Mouse (Mus musculus) neural tube, embryonic 15.5 days (tissue): Measurements from ENCODE around the gene T2. TPM values are rescaled to one million over a fixed set of nuclear protein-coding genes. Genes with fewer than 3 reads are reported as not detected.

Source experiments
- ATAC-seq: fragments of 200-750 bp; cut with Nextera tagmentation; 2 replicates; pipeline ENCODE4 v1.8.0; 2017; ENCODE audit warnings: mild to moderate bottlenecking, moderate TSS enrichment, moderate library complexity; ENCODE audit not compliant: low FRiP score
- H3K27ac ChIP-seq: fragments of 300-500 bp; sonication (generic); replicated peaks from 2 replicates; pipeline ENCODE4 v1.5.1; 2015; ENCODE audit warnings: mild to moderate bottlenecking, inconsistent platforms
- H3K27me3 ChIP-seq: fragments of 300-500 bp; sonication (generic); replicated peaks from 2 replicates; pipeline ENCODE4 v1.6.1; 2015; ENCODE audit warnings: inconsistent platforms
- H3K36me3 ChIP-seq: fragments of 300-500 bp; sonication (generic); 2 replicates; pipeline ENCODE4 v1.6.1; 2015; ENCODE audit warnings: inconsistent platforms
- H3K4me1 ChIP-seq: fragments of 300-500 bp; sonication (generic); 2 replicates; pipeline ENCODE4 v1.6.1; 2015; ENCODE audit warnings: inconsistent platforms
- H3K4me2 ChIP-seq: fragments of 300-500 bp; sonication (generic); 2 replicates; pipeline ENCODE4 v1.6.1; 2015; ENCODE audit warnings: inconsistent platforms, mild to moderate bottlenecking, moderate library complexity
- H3K4me3 ChIP-seq: fragments of 300-500 bp; sonication (generic); replicated peaks from 2 replicates; pipeline ENCODE4 v1.5.1; 2015; ENCODE audit warnings: mild to moderate bottlenecking, inconsistent platforms
- H3K9ac ChIP-seq: fragments of 300-500 bp; sonication (generic); replicated peaks from 2 replicates; pipeline ENCODE4 v1.6.1; 2015; ENCODE audit warnings: mild to moderate bottlenecking, inconsistent platforms
- H3K9me3 ChIP-seq: fragments of 300-500 bp; sonication (generic); replicated peaks from 2 replicates; pipeline ENCODE4 v1.6.1; 2016; ENCODE audit warnings: inconsistent platforms
- WGBS: fragments of 180-500 bp; shearing (Covaris S2); methylation state at CpG from one replicate; pipeline ENCODE4 v1.1.7; 2015; ENCODE audit warnings: mixed read lengths; 5-methylcytosine and 5-hydroxymethylcytosine counted together
- polyA plus RNA-seq: library from polyadenylated mRNA; unstranded; fragments of >200 nt; fragmentation: Nextera tagmentation; extraction: Ambion mirVana; gene quantifications from 2 replicates; pipeline ENCODE4 v1.2.1, GENCODE M21; 2015

T2 gene
- polyA plus RNA-seq, 1 experiment from 2014 or later: 0.79 TPM

- H3K4me1 ChIP-seq: peaks cover 9% of the 10 kb centered on the region; the same call in 1 of the 2 replicates
- no peak overlapping the region for H3K9ac ChIP-seq
- no peaks in the 10 kb centered on the region for H3K36me3 ChIP-seq
- H3K27ac ChIP-seq: 0 out of 2 replicates have a peak overlapping the region, but pooled peaks have one; percentile 37
- H3K4me2 ChIP-seq: no peak overlapping the region
- H3K9me3 ChIP-seq: no peaks in the 10 kb centered on the region
- ATAC-seq: no peak
- no peaks in the 10 kb centered on the region for H3K27me3 ChIP-seq
- no peak overlapping the region for H3K4me3 ChIP-seq
- WGBS: 37% methylated on average over 9 of the region's 9 CpGs
Observed at GRCm38 (mm10) chr17:8456856-8457460, 101.2 kb downstream of the T2 start.

GRCm38 (mm10) chr17:8461568-8461967 is 105.8 kb downstream of the T2 start:
- ATAC-seq: no peak
- no peaks in the 10 kb centered on the region for H3K36me3 ChIP-seq
- no peak overlapping the region for H3K4me3 ChIP-seq
- no peak overlapping the region for H3K27ac ChIP-seq
- WGBS: 9% methylated on average over 4 of the region's 4 CpGs
- H3K9me3 ChIP-seq: no peaks in the 10 kb centered on the region
- 0 out of 2 replicates have a peak, but pooled peaks cover 4% of the 10 kb centered on the region for H3K27me3 ChIP-seq
- peaks cover 10% of the 10 kb centered on the region; the same call in 1 of the 2 replicates for H3K4me1 ChIP-seq
- H3K4me2 ChIP-seq: no peak overlapping the region
- no peak overlapping the region for H3K9ac ChIP-seq

GRCm38 (mm10) chr17:8463482-8464128 is 107.8 kb downstream of the T2 start:
- H3K27me3 ChIP-seq: 0 out of 2 replicates have a peak, but pooled peaks cover 8% of the 10 kb centered on the region
- no peak overlapping the region for H3K9ac ChIP-seq
- H3K36me3 ChIP-seq: no peaks in the 10 kb centered on the region
- peak; percentile 70; the same call in 1 of the 2 replicates for ATAC-seq
- H3K27ac ChIP-seq: no peak overlapping the region
- no peaks in the 10 kb centered on the region for H3K9me3 ChIP-seq
- H3K4me1 ChIP-seq: peaks cover 5% of the 10 kb centered on the region
- 27% methylated on average over 9 of the region's 9 CpGs for WGBS
- H3K4me3 ChIP-seq: no peak overlapping the region
- H3K4me2 ChIP-seq: no peak overlapping the region

DNA sequence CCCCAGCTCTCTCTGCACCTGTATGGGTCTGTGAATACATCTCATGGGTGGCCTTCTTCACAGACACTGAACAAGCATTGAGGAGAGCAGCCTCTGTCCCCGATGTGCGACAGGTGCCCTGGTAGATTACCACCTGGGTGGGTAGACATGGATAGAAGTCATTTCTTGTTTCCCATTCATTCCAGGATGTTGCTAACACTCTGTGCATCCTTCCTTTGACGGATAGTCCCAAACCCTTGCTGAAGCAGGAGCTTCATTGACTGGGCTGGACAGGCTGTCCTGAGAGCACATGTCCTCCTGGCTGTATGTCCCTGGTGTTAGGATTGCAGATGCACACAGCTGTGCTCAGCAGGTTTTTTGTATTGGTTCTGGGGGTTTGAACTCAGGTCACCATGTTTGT is 112.0 kb downstream of the T2 start:
- Histone ChIP-seq H3K27ac (no peak overlapping the region), H3K4me2 (no peak overlapping the region), H3K4me1 (peaks cover 5% of the 10 kb centered on the region), H3K36me3 (no peaks in the 10 kb centered on the region), H3K27me3 (peaks cover 11% of the 10 kb centered on the region; the same call in 1 of the 2 replicates), H3K4me3 (no peak overlapping the region), H3K9ac (no peak overlapping the region), H3K9me3 (no peaks in the 10 kb centered on the region)
- WGBS: 88% methylated on average over 3 of the region's 3 CpGs
- no peak for ATAC-seq

GRCm38 (mm10) chr17:8468716-8469344 is 113.0 kb downstream of the T2 start:
- peak overlapping the region; percentile 27; the same call in 1 of the 2 replicates for H3K4me2 ChIP-seq
- no peak overlapping the region for H3K27ac ChIP-seq
- H3K9ac ChIP-seq: no peak overlapping the region
- H3K9me3 ChIP-seq: no peaks in the 10 kb centered on the region
- H3K36me3 ChIP-seq: no peaks in the 10 kb centered on the region
- peak; percentile 86 for ATAC-seq
- 15% methylated on average over 19 of the region's 19 CpGs for WGBS
- H3K4me3 ChIP-seq: no peak overlapping the region
- peaks cover 11% of the 10 kb centered on the region; the same call in 1 of the 2 replicates for H3K27me3 ChIP-seq
- peaks cover 3% of the 10 kb centered on the region; the same call in 1 of the 2 replicates for H3K4me1 ChIP-seq

Other genes starting within 250 kb of the T2 start
- 0.27 TPM in 1 of 2 replicates, not detected in the other for gene Gm49673, start 208.2 kb upstream of the T2 start, polyA plus RNA-seq
- gene Rnaset2a, start 207.9 kb upstream of the T2 start, polyA plus RNA-seq: 12.6 and 17.6 TPM in 2 replicates
- 29.3 and 31.3 TPM in 2 replicates for gene Fgfr1op, start 190.5 kb upstream of the T2 start, polyA plus RNA-seq
- 0.37 TPM in 1 of 2 replicates, not detected in the other for gene Ccr6, start 119.9 kb upstream of the T2 start, polyA plus RNA-seq
- 382 and 460 TPM in 2 replicates for gene Mpc1, start 73.1 kb upstream of the T2 start, polyA plus RNA-seq
- gene Sft2d1, start 44.9 kb upstream of the T2 start, polyA plus RNA-seq: 161 and 176 TPM in 2 replicates
- gene Prr18, start 18.5 kb upstream of the T2 start, polyA plus RNA-seq: 13.8 and 18.4 TPM in 2 replicates
- gene T, start 78.4 kb downstream of the T2 start, polyA plus RNA-seq: 0.31 and 0.35 TPM in 2 replicates
- gene Pde10a, start 169.4 kb downstream of the T2 start, polyA plus RNA-seq: 10.6 and 12.5 TPM in 2 replicates
- gene Gm17087, start 211.0 kb downstream of the T2 start, polyA plus RNA-seq: not detected in 2 replicates